Mouse (Mus musculus) embryonic fibroblast, embryonic 13.5 days (primary cell): Measurements from ENCODE around the gene Celf2.

Experiments used
- CTCF ChIP-seq: IDR thresholded peaks from 2 replicates; pipeline ENCODE4 v1.5.1; 2011; ENCODE audit warnings: mild to moderate bottlenecking, control low read depth, low read length, moderate library complexity, borderline replicate concordance; ENCODE audit not compliant: insufficient read depth
- POLR2A ChIP-seq: IDR thresholded peaks from 2 replicates; pipeline ENCODE4 v1.6.1; 2011; ENCODE audit warnings: low read depth, mild to moderate bottlenecking, control low read depth, low read length, moderate library complexity

DNA sequence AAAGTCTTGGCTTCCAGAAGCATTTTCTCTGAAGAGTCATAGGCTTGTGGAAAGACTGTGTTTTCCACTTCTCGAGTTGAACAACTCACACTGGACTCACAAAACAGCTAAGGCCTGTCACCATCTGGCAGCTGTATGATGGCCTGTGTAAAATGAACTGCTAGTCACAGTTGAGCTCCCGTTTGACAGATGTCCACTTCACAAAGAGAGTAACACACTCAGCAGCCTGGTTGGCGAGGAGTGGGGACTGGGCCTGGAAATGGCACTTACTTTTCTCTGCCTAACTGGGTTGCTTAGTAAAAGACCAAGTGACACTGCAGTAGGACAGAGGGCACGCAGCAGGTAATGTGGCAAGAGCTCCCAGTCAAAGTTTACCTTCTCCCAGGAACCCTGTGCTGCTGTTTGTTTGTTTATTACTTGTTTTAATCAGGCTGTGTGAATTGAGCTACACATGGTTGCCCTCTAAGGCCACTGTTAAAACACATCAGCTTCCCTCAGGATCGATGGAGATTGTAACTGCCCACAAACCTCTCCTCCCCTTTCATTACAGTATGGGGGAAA, 801.3 kb downstream of the Celf2 start:
- TF ChIP-seq POLR2A (no peak), CTCF (no peak)
